Mouse (Mus musculus): ENCODE results near the gene Olfr419. TPM values are rescaled to one million over a fixed set of nuclear protein-coding genes. Genes with fewer than 3 reads are reported as not detected.

Gene Olfr419
- polyA plus RNA-seq, 1 experiment: not detected

- no peaks in the 10 kb centered on the region for H3K79me2 ChIP-seq (ENCODE audit: control insufficient read depth, insufficient read depth)
- no peaks in the 10 kb centered on the region for H3K27me3 ChIP-seq (ENCODE audit: control insufficient read depth, insufficient read depth, insufficient read length)
- H3K36me3 ChIP-seq (ENCODE audit: control insufficient read depth, insufficient read depth): no peaks in the 10 kb centered on the region
- no peaks in the 10 kb centered on the region for H3K79me3 ChIP-seq (ENCODE audit: low read depth)
- TF ChIP-seq MAX (IDR thresholded peaks at IDR 0.05) (no peak), MYOG (IDR thresholded peaks at IDR 0.05; ENCODE audit: control insufficient read depth, extremely low read depth, insufficient read length) (no peak), CEBPB (IDR thresholded peaks at IDR 0.05; ENCODE audit: low read depth) (no peak), FOSL1 (IDR thresholded peaks at IDR 0.05; ENCODE audit: insufficient read depth, low read length, poor library complexity, severe bottlenecking) (no peak), USF1 (IDR thresholded peaks at IDR 0.05; ENCODE audit: low read depth) (no peak), MYOD1 (IDR thresholded peaks at IDR 0.05; ENCODE audit: control insufficient read depth, insufficient read length, low read depth) (no peak), CTCF (IDR thresholded peaks at IDR 0.05; ENCODE audit: control insufficient read depth, insufficient read depth, insufficient read length) (no peak)
- no peak overlapping the region for H3K4me3 ChIP-seq (ENCODE audit: insufficient read depth, poor library complexity, severe bottlenecking)
- H3ac ChIP-seq (ENCODE audit: control insufficient read depth, insufficient read length, low read depth): no peak overlapping the region
These were observed 5.8 kb downstream of the Olfr419 start for GRCm38 (mm10) chr1:174246080-174246479.

- Histone ChIP-seq H3K36me3 (ENCODE audit: control insufficient read depth, insufficient read depth) (no peaks in the 10 kb centered on the region), H3K27me3 (ENCODE audit: control insufficient read depth, insufficient read depth, insufficient read length) (no peaks in the 10 kb centered on the region), H3K79me3 (ENCODE audit: low read depth) (no peaks in the 10 kb centered on the region), H3ac (ENCODE audit: control insufficient read depth, insufficient read length, low read depth) (no peak overlapping the region), H3K79me2 (ENCODE audit: control insufficient read depth, insufficient read depth) (no peaks in the 10 kb centered on the region), H3K4me3 (ENCODE audit: insufficient read depth, poor library complexity, severe bottlenecking) (no peak overlapping the region)
- TF ChIP-seq MYOG (IDR thresholded peaks at IDR 0.05; ENCODE audit: control insufficient read depth, extremely low read depth, insufficient read length) (no peak), CTCF (IDR thresholded peaks at IDR 0.05; ENCODE audit: control insufficient read depth, insufficient read depth, insufficient read length) (no peak), MYOD1 (IDR thresholded peaks at IDR 0.05; ENCODE audit: control insufficient read depth, insufficient read length, low read depth) (no peak), CEBPB (IDR thresholded peaks at IDR 0.05; ENCODE audit: low read depth) (no peak), USF1 (IDR thresholded peaks at IDR 0.05; ENCODE audit: low read depth) (no peak), FOSL1 (IDR thresholded peaks at IDR 0.05; ENCODE audit: insufficient read depth, low read length, poor library complexity, severe bottlenecking) (no peak), MAX (IDR thresholded peaks at IDR 0.05) (no peak)
These were observed 7.2 kb downstream of the Olfr419 start for GRCm38 (mm10) chr1:174244621-174245020.

DNA sequence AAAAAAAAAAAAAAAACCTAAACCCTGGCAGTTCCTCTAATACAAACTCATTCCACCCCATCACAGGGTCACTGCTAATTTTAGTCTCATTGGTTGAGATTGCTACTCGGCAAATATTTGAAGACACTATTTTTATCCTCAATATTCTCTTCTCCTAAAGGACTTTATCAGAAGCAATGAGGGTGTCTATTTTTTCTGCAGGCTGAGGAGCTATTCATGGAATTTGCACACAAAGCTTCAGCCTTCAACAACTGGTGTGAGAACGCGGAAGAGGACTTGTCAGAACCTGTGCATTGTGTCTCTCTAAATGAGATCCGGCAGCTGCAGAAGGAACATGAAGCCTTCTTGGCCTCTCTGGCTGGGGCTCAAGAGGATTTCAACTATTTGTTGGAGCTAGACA, 11.9 kb downstream of the Olfr419 start:
- no peak overlapping the region for H3K4me3 ChIP-seq (ENCODE audit: insufficient read depth, poor library complexity, severe bottlenecking)
- no peak overlapping the region for H3ac ChIP-seq (ENCODE audit: control insufficient read depth, insufficient read length, low read depth)
- no peaks in the 10 kb centered on the region for H3K79me3 ChIP-seq (ENCODE audit: low read depth)
- H3K79me2 ChIP-seq (ENCODE audit: control insufficient read depth, insufficient read depth): no peaks in the 10 kb centered on the region
- TF ChIP-seq MYOD1 (IDR thresholded peaks at IDR 0.05; ENCODE audit: control insufficient read depth, insufficient read length, low read depth): no peak
- TF ChIP-seq CEBPB (IDR thresholded peaks at IDR 0.05; ENCODE audit: low read depth): no peak
- no peak for TF ChIP-seq USF1 (IDR thresholded peaks at IDR 0.05; ENCODE audit: low read depth)
- no peak for TF ChIP-seq FOSL1 (IDR thresholded peaks at IDR 0.05; ENCODE audit: insufficient read depth, low read length, poor library complexity, severe bottlenecking)
- no peak for TF ChIP-seq CTCF (IDR thresholded peaks at IDR 0.05; ENCODE audit: control insufficient read depth, insufficient read depth, insufficient read length)
- no peak for TF ChIP-seq MYOG (IDR thresholded peaks at IDR 0.05; ENCODE audit: control insufficient read depth, extremely low read depth, insufficient read length)
- no peak for TF ChIP-seq MAX (IDR thresholded peaks at IDR 0.05)
- no peaks in the 10 kb centered on the region for H3K27me3 ChIP-seq (ENCODE audit: control insufficient read depth, insufficient read depth, insufficient read length)
- H3K36me3 ChIP-seq (ENCODE audit: control insufficient read depth, insufficient read depth): no peaks in the 10 kb centered on the region

DNA sequence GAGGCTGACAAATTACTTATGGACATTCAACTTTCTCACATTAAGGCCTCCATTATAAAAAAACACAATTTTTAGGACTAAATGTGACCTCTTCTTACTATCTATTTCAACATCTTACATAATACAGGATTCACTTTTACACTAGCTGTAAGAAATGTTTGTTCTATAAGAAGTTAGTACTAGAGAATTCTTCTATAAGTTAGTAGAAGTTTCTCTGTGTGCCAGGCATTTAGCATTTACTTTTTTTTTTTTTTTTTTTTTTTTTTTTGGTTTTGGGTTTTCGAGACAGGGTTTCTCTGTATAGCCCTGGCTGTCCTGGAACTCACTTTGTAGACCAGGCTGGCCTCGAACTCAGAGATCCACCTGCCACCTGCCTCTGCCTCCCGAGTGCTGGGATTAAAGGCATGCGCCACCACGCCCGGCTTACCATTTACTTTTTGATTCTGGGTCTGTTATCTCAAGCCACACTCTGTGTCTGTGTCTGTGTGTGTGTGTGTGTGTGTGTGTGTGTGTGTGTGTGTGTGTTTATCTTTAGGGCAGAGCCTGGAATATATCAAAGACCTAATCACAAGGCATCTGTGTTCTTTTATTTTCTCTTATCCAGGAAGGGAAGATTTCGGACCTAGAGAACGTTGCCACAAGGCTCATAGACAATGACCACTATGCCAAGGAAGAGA, 35.2 kb downstream of the Olfr419 start:
- Histone ChIP-seq H3ac (ENCODE audit: control insufficient read depth, insufficient read length, low read depth) (no peak overlapping the region), H3K79me3 (ENCODE audit: low read depth) (no peaks in the 10 kb centered on the region), H3K4me3 (ENCODE audit: insufficient read depth, poor library complexity, severe bottlenecking) (no peak overlapping the region), H3K36me3 (ENCODE audit: control insufficient read depth, insufficient read depth) (no peaks in the 10 kb centered on the region), H3K79me2 (ENCODE audit: control insufficient read depth, insufficient read depth) (no peaks in the 10 kb centered on the region), H3K27me3 (ENCODE audit: control insufficient read depth, insufficient read depth, insufficient read length) (no peaks in the 10 kb centered on the region)
- TF ChIP-seq FOSL1 (IDR thresholded peaks at IDR 0.05; ENCODE audit: insufficient read depth, low read length, poor library complexity, severe bottlenecking) (no peak), CEBPB (IDR thresholded peaks at IDR 0.05; ENCODE audit: low read depth) (no peak), CTCF (IDR thresholded peaks at IDR 0.05; ENCODE audit: control insufficient read depth, insufficient read depth, insufficient read length) (no peak), MYOG (IDR thresholded peaks at IDR 0.05; ENCODE audit: control insufficient read depth, extremely low read depth, insufficient read length) (no peak)

DNA sequence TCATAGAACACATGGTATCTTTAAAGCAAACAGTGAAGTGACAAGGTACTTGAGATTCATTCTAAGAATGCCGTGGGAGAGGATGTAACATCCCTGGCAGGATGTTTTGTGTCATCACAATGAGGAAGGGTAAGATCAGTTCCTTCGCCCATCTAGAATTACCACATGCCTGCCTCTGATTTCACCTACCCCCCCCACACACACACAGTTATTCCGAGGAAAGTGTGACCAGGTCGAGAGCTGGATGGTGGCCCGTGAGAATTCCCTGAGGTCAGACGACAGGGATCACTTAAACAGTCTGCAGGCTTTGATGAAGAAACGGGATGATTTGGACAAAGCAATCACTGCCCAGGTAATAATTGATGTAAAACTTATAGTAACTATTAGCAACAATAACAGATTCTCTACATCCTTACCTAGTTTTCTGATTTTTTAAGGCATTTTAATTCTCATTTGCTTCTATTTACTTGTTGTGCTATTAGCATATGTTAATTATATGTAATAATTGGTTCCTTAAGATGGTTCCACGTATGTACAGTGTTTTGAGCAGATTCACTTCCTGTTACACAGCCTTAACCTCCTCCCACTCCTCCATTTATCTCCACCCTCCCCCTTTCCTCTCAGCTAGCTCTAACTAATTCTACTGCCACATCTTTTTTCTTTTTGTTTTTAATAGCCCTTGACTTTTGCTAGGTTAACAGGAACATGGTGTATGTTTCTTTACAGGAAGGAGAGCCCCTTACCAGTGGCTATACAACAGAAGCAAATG, 36.4 kb downstream of the Olfr419 start:
- H3K4me3 ChIP-seq (ENCODE audit: insufficient read depth, poor library complexity, severe bottlenecking): no peak overlapping the region
- TF ChIP-seq MYOG (IDR thresholded peaks at IDR 0.05; ENCODE audit: control insufficient read depth, extremely low read depth, insufficient read length): no peak
- TF ChIP-seq CEBPB (IDR thresholded peaks at IDR 0.05; ENCODE audit: low read depth): no peak
- TF ChIP-seq MYOD1 (IDR thresholded peaks at IDR 0.05; ENCODE audit: control insufficient read depth, insufficient read length, low read depth): no peak
- no peak for TF ChIP-seq MAX (IDR thresholded peaks at IDR 0.05)
- no peak for TF ChIP-seq FOSL1 (IDR thresholded peaks at IDR 0.05; ENCODE audit: insufficient read depth, low read length, poor library complexity, severe bottlenecking)
- TF ChIP-seq CTCF (IDR thresholded peaks at IDR 0.05; ENCODE audit: control insufficient read depth, insufficient read depth, insufficient read length): no peak
- no peak for TF ChIP-seq USF1 (IDR thresholded peaks at IDR 0.05; ENCODE audit: low read depth)
- no peaks in the 10 kb centered on the region for H3K79me3 ChIP-seq (ENCODE audit: low read depth)
- H3K36me3 ChIP-seq (ENCODE audit: control insufficient read depth, insufficient read depth): no peaks in the 10 kb centered on the region
- no peaks in the 10 kb centered on the region for H3K27me3 ChIP-seq (ENCODE audit: control insufficient read depth, insufficient read depth, insufficient read length)
- no peaks in the 10 kb centered on the region for H3K79me2 ChIP-seq (ENCODE audit: control insufficient read depth, insufficient read depth)
- H3ac ChIP-seq (ENCODE audit: control insufficient read depth, insufficient read length, low read depth): no peak overlapping the region

All from C2C12 (cell line).